Mouse (Mus musculus) ES-Bruce4 (cell line): Measurements from ENCODE around the gene Olfr709-ps1. TPM values are rescaled to one million over a fixed set of nuclear protein-coding genes. Genes with fewer than 3 reads are reported as not detected.
"Not testable (repeated sequence)": the region's sequence is repeated elsewhere in the genome, so short reads cannot be mapped to it uniquely, and the experiment has no call there.

Source experiments
- H3K27ac ChIP-seq: 2 replicates; pipeline ENCODE4 v1.5.1; 2012; ENCODE audit warnings: low read length, inconsistent platforms; ENCODE audit not compliant: insufficient read depth
- H3K27me3 ChIP-seq: 2 replicates; pipeline ENCODE4 v1.6.1; 2012; ENCODE audit warnings: mild to moderate bottlenecking, low read length, inconsistent platforms; ENCODE audit not compliant: control insufficient read depth, poor library complexity, insufficient read depth, severe bottlenecking
- H3K36me3 ChIP-seq: 2 replicates; pipeline ENCODE4 v1.6.1; 2012; ENCODE audit warnings: inconsistent platforms, mild to moderate bottlenecking, low read length, moderate library complexity; ENCODE audit not compliant: control insufficient read depth, poor library complexity, insufficient read depth, severe bottlenecking
- H3K4me1 ChIP-seq: one replicate; pipeline ENCODE4 v1.8.1; 2011; ENCODE audit warnings: low read length; ENCODE audit not compliant: control insufficient read depth, insufficient read depth
- H3K4me3 ChIP-seq: 2 replicates; pipeline ENCODE4 v1.5.1; 2011; ENCODE audit warnings: low read depth, mild to moderate bottlenecking, low read length
- H3K9ac ChIP-seq: 2 replicates; pipeline ENCODE4 v1.6.1; 2012; ENCODE audit warnings: low read depth, mild to moderate bottlenecking, inconsistent platforms; ENCODE audit not compliant: poor library complexity, severe bottlenecking
- H3K9me3 ChIP-seq: replicated peaks from 2 replicates; pipeline ENCODE4 v1.6.1; 2012; ENCODE audit warnings: mild to moderate bottlenecking, low read length, inconsistent platforms; ENCODE audit not compliant: control insufficient read depth, poor library complexity, insufficient read depth, severe bottlenecking
- CTCF ChIP-seq: IDR thresholded peaks from one replicate; pipeline ENCODE4 v1.8.1; 2011; ENCODE audit warnings: low read depth, low read length
- EP300 ChIP-seq: IDR thresholded peaks from 2 replicates; pipeline ENCODE4 v1.6.1; 2011; ENCODE audit warnings: low read depth, low read length; ENCODE audit not compliant: insufficient read depth
- POLR2A ChIP-seq: IDR thresholded peaks from one replicate; pipeline ENCODE4 v1.8.1; 2011; ENCODE audit warnings: low read length; ENCODE audit not compliant: insufficient read depth
- polyA plus RNA-seq: library from polyadenylated mRNA; stranded (reverse); fragments of >200 nt; gene quantifications from 2 replicates; pipeline ENCODE4 v1.2.4, GENCODE M21; 2011; ENCODE audit warnings: low read depth; ENCODE audit not compliant: missing spikeins, insufficient read depth, insufficient read length

Olfr709-ps1 gene
- not detected in 2 replicates for polyA plus RNA-seq

DNA sequence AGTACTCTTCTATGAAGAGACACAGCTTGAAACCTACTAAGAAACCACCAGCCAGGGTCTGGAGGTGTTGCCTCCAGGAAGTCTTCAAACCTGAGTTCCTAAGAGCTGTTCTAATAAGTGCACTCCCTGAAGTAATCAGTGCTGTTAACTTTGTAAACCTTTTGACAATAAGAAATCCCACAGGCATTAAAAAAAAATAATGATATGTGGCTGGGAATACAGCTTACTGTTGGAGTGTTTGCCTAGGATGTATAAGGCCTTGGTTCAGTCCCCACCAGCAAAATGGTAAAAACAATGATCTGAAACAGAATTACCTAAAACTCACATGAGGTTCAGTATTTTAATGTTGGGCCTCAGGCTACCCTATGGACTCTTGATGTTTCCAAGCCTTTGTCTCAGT lies at the start of gene Olfr709-ps1:
Gene Olfr709-ps1, minus strand, starts transcription at position 101 of the 400 bp plus-strand sequence.
- H3K4me3 ChIP-seq: no peak within 1 kb of the TSS

DNA sequence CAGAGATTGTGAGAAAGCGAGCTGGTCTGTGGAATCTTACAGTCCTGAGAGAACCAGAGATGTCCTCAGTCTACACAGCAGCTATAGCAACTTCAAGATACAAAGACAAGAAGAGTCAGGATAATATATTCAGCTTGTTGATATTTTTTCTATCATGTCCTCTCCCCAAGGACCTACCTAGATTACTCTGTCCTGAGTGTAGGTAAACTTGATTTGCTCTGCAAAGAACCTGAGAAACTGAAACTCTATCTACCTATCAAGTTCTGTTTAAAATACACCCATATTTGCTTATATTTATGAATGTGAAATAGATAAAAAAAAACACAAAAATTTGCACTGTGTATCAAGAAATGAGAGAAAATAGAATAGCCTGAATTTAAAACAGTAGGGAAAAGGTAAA lies 43.3 kb upstream of the Olfr709-ps1 start, which contains the start of gene Olfr711:
Gene Olfr711, minus strand, starts transcription at position 101 of the 400 bp plus-strand sequence.
- no peak within 1 kb of the TSS for H3K9ac ChIP-seq
- TF ChIP-seq CTCF (no peak), EP300 (no peak), POLR2A (no peak)
- no peaks in the 10 kb centered on the region for H3K27me3 ChIP-seq
- H3K4me1 ChIP-seq: no peaks in the 10 kb centered on the region
- no peak within 1 kb of the TSS for H3K4me3 ChIP-seq
- H3K27ac ChIP-seq: no peak within 1 kb of the TSS
- no peaks in the 10 kb centered on the region for H3K9me3 ChIP-seq
- no peaks in the 10 kb centered on the region for H3K36me3 ChIP-seq

More for the DNA sequence above, at the start of gene Olfr709-ps1:
- Histone ChIP-seq H3K27ac (no peak within 1 kb of the TSS), H3K4me1 (no peaks in the 10 kb centered on the region), H3K9ac (no peak within 1 kb of the TSS), H3K27me3 (no peaks in the 10 kb centered on the region), H3K9me3 (no peaks in the 10 kb centered on the region), H3K36me3 (no peaks in the 10 kb centered on the region)
- TF ChIP-seq POLR2A: no peak
- TF ChIP-seq CTCF: no peak
- TF ChIP-seq EP300: no peak

DNA sequence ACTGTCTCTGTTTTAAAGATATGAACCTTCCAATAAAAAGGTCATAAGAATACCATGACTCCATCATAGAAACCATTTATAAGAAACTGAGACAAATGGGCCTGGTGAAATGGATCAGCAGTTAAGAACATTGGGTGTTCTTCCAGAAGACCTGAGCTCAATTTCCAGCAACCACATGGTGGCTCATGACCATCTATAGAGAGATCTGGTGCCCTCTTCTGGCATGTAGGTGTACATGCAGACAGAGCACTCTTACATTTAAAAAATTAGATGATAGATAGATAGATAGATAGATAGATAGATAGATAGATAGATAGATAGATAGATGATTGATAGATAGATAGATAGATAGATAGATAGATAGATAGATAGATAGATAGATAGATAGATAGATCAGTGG lies 35.5 kb upstream of the Olfr709-ps1 start:
- not testable (repeated sequence) for H3K9ac ChIP-seq, H3K4me1 ChIP-seq, H3K27ac ChIP-seq, H3K27me3 ChIP-seq, H3K36me3 ChIP-seq, H3K4me3 ChIP-seq, H3K9me3 ChIP-seq
- peak; percentile 1 for TF ChIP-seq CTCF

DNA sequence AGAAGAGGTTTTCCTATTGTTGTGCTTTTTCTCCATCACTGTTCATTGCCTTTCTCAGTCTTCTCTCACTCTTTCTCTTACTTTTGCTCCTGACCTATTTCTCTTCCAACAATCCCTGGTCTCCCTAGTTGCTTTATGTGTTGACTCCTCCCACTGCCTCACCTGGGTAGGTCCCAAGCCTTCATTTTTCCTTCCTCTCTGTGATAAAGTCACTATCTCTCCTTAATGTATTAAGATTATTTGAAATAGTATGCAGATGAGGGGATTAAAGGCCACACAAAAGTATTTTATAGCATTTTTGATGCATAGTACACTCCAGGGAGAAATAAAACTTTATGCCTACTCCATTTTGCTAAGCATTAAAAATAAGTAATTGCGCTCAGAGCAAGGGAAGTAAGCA lies 31.8 kb upstream of the Olfr709-ps1 start, which contains the start of gene Olfr6:
Gene Olfr6, minus strand, starts transcription at position 101 of the 400 bp plus-strand sequence.
- TF ChIP-seq CTCF: no peak
- TF ChIP-seq POLR2A: no peak
- TF ChIP-seq EP300: no peak
- no peak within 1 kb of the TSS for H3K4me3 ChIP-seq
- H3K27me3 ChIP-seq: no peaks in the 10 kb centered on the region
- H3K27ac ChIP-seq: no peak within 1 kb of the TSS
- no peaks in the 10 kb centered on the region for H3K9me3 ChIP-seq
- no peak within 1 kb of the TSS for H3K9ac ChIP-seq
- H3K36me3 ChIP-seq: no peaks in the 10 kb centered on the region
- H3K4me1 ChIP-seq: no peaks in the 10 kb centered on the region

DNA sequence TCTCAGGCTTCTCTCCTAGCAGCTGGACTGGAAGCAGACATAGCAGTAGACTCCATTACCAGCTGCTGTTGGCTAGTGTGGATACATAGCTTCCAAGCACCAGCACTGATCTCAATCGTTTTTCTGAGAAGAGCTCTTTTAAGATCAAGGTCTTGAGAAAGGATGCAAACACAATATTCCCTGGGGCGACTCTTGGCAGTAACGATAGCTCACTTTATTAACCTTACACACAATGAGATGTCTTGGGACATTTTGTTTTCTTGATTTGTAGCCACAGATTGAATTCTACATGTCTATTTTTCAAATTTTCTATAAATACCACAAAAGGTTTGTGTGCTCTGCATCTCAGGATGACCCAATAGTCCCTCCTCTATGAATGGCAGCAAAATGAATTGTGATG lies 16.2 kb upstream of the Olfr709-ps1 start, which contains the start of gene Olfr710:
Gene Olfr710, minus strand, starts transcription at position 101 of the 400 bp plus-strand sequence.
- H3K36me3 ChIP-seq: no peaks in the 10 kb centered on the region
- no peak within 1 kb of the TSS for H3K4me3 ChIP-seq
- H3K27me3 ChIP-seq: no peaks in the 10 kb centered on the region
- no peaks in the 10 kb centered on the region for H3K4me1 ChIP-seq
- no peaks in the 10 kb centered on the region for H3K9me3 ChIP-seq
- TF ChIP-seq CTCF: no peak
- no peak for TF ChIP-seq POLR2A
- TF ChIP-seq EP300: no peak
- H3K27ac ChIP-seq: no peak within 1 kb of the TSS
- no peak within 1 kb of the TSS for H3K9ac ChIP-seq

DNA sequence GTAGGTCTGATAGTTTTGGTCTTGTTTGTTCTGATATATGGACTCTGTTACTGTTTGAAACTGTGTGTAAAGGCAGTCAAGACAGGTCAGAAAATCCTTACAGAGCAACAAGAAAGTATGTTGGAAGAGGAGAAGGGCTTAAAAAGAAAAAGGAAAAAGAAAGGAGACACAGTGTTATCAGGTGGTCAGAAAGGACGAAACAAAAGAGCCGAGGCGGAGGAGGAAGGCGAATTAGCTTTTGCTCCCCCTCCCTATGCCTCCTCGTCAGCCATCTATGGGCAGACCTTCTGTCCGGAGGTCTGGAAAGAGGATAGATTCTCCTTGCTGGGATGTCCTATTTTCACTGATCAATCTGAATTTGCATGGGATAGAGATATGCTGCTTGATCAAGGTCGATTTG lies 11.1 kb downstream of the Olfr709-ps1 start:
- not testable (repeated sequence) for H3K9me3 ChIP-seq, H3K27me3 ChIP-seq, H3K4me3 ChIP-seq, H3K36me3 ChIP-seq, H3K4me1 ChIP-seq, H3K9ac ChIP-seq, H3K27ac ChIP-seq
